Mouse (Mus musculus) neural tube, embryonic 11.5 days (tissue): ENCODE measurements around the gene Gnl3. TPM values are rescaled to one million over a fixed set of nuclear protein-coding genes. Genes with fewer than 3 reads are reported as not detected.

Source experiments
- ATAC-seq: fragments of 200-750 bp; cut with Nextera tagmentation; 2 replicates; pipeline ENCODE4 v1.8.0; 2017; ENCODE audit warnings: moderate number of reproducible peaks, mild to moderate bottlenecking, moderate TSS enrichment, moderate library complexity; ENCODE audit not compliant: insufficient read depth, low FRiP score, low TSS enrichment
- DNase-seq: peaks from one replicate; pipeline ENCODE4 v3.0.0-alpha.2; 2015; ENCODE audit warnings: low spot score
- H3K27ac ChIP-seq: fragments of 300-500 bp; sonication (generic); 2 replicates; pipeline ENCODE4 v1.5.1; 2014; ENCODE audit warnings: low read depth, mild to moderate bottlenecking, low read length
- H3K27me3 ChIP-seq: fragments of 300-500 bp; sonication (generic); 2 replicates; pipeline ENCODE4 v1.6.1; 2014; ENCODE audit warnings: mild to moderate bottlenecking, low read length, mixed read lengths; ENCODE audit not compliant: control insufficient read depth, insufficient read depth
- H3K36me3 ChIP-seq: fragments of 300-500 bp; sonication (generic); 2 replicates; pipeline ENCODE4 v1.6.1; 2014; ENCODE audit warnings: mild to moderate bottlenecking, low read length, moderate library complexity, mixed read lengths; ENCODE audit not compliant: control insufficient read depth, insufficient read depth
- H3K4me1 ChIP-seq: fragments of 300-500 bp; sonication (generic); 2 replicates; pipeline ENCODE4 v1.6.1; 2014; ENCODE audit warnings: low read length, mixed read lengths; ENCODE audit not compliant: control insufficient read depth, insufficient read depth
- H3K4me2 ChIP-seq: fragments of 300-500 bp; sonication (generic); 2 replicates; pipeline ENCODE4 v1.6.1; 2014; ENCODE audit warnings: low read depth, mild to moderate bottlenecking, moderate library complexity
- H3K4me3 ChIP-seq: fragments of 300-500 bp; sonication (generic); 2 replicates; pipeline ENCODE4 v1.5.1; 2014; ENCODE audit warnings: low read depth, low read length
- H3K9ac ChIP-seq: fragments of 300-500 bp; sonication (generic); 2 replicates; pipeline ENCODE4 v1.6.1; 2014; ENCODE audit warnings: mild to moderate bottlenecking, low read length
- H3K9me3 ChIP-seq: fragments of 300-500 bp; sonication (generic); 2 replicates; pipeline ENCODE4 v1.6.1; 2016; ENCODE audit warnings: low read length; ENCODE audit not compliant: control insufficient read depth
- WGBS: fragments of 180-500 bp; shearing (Covaris S2); extraction: QIAGEN DNeasy Blood & Tissue Kit; methylation state at CpG from one replicate; pipeline ENCODE4 v1.1.7; 2014; 5-methylcytosine and 5-hydroxymethylcytosine counted together
- polyA plus RNA-seq: library from polyadenylated mRNA; unstranded; fragments of >200 nt; fragmentation: Nextera tagmentation; extraction: Ambion mirVana; gene quantifications from 2 replicates; pipeline ENCODE4 v1.2.1, GENCODE M21; 2014

Gnl3 gene
- polyA plus RNA-seq, 1 experiment from 2014 or later, result 101 TPM

DNA sequence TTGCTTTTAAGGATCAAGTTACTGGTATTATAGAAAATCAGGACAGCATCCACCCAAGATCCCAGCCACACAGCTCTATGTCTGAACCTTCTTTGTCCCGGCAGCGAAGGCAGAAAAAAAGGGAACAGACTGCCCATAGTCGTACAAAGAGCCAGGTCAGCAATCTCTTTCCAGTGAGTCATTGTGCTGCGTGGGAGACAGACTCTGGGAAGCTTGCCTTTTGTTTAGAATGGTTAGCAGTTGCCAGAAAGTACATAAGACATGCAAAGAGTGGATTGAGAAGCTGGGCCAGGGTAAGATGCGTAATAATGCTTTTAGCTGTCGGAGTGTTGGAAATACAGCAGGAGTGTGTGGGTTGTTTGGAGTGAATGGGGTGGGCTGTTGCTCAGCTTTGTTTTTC lies 44.7 kb downstream of the Gnl3 start:
- H3K27me3 ChIP-seq, result no peaks in the 10 kb centered on the region
- H3K4me2 ChIP-seq, result no peak overlapping the region
- 0 out of 2 replicates have a peak overlapping the region, but pooled peaks have one; percentile 17 for H3K27ac ChIP-seq
- DNase-seq (no peak), ATAC-seq (no peak)
- H3K9me3 ChIP-seq, result no peaks in the 10 kb centered on the region
- no peak overlapping the region for H3K4me3 ChIP-seq
- WGBS, result 64% methylated on average over 6 of the region's 6 CpGs
- H3K9ac ChIP-seq, result no peak overlapping the region
- H3K36me3 ChIP-seq, result no peaks in the 10 kb centered on the region
- H3K4me1 ChIP-seq, result no peaks in the 10 kb centered on the region

Other genes with a start within 250 kb of the Gnl3 start
- 26.7 and 31.2 TPM in 2 replicates for gene Tmem110, start 193.6 kb downstream of the Gnl3 start, polyA plus RNA-seq
- 2.8 and 3.0 TPM in 2 replicates for gene Mustn1, start 140.0 kb downstream of the Gnl3 start, polyA plus RNA-seq
- not detected in 2 replicates for gene Itih4, start 132.7 kb downstream of the Gnl3 start, polyA plus RNA-seq
- gene Itih3, start 95.4 kb downstream of the Gnl3 start, polyA plus RNA-seq, result 0.23 TPM in 1 of 2 replicates, not detected in the other
- gene Itih1, start 75.9 kb downstream of the Gnl3 start, polyA plus RNA-seq, result not detected in 2 replicates
- 15.9 and 17.0 TPM in 2 replicates for gene Nek4, start 67.8 kb downstream of the Gnl3 start, polyA plus RNA-seq
- 54.9 and 59.2 TPM in 2 replicates for gene Glt8d1, start 17.8 kb downstream of the Gnl3 start, polyA plus RNA-seq
- 260 and 262 TPM in 2 replicates for gene Spcs1, start 17.5 kb downstream of the Gnl3 start, polyA plus RNA-seq
- gene Pbrm1, start within 50 bp of the Gnl3 start, polyA plus RNA-seq, result 120 and 122 TPM in 2 replicates
- gene Smim4, start 109.8 kb upstream of the Gnl3 start, polyA plus RNA-seq, result 58.9 and 62.5 TPM in 2 replicates
- gene Nt5dc2, start 111.9 kb upstream of the Gnl3 start, polyA plus RNA-seq, result 537 and 588 TPM in 2 replicates
- gene Stab1, start 149.5 kb upstream of the Gnl3 start, polyA plus RNA-seq, result 18.7 and 23.8 TPM in 2 replicates
- gene Tnnc1, start 189.2 kb upstream of the Gnl3 start, polyA plus RNA-seq, result 63.0 and 83.2 TPM in 2 replicates
- gene Nisch, start 197.8 kb upstream of the Gnl3 start, polyA plus RNA-seq, result 322 and 326 TPM in 2 replicates
- 0.21 and 0.50 TPM in 2 replicates for gene Sema3g, start 198.7 kb upstream of the Gnl3 start, polyA plus RNA-seq
- 12.7 and 13.1 TPM in 2 replicates for gene Phf7, start 232.2 kb upstream of the Gnl3 start, polyA plus RNA-seq
- 113 and 125 TPM in 2 replicates for gene Bap1, start 232.3 kb upstream of the Gnl3 start, polyA plus RNA-seq